Mouse (Mus musculus): ENCODE results near the gene Slco1a5. TPM values are rescaled to one million over a fixed set of nuclear protein-coding genes. Genes with fewer than 3 reads are reported as not detected.

The Slco1a5 gene
- polyA plus RNA-seq, 1 experiment from 2014 or later = 0.06 TPM

GRCm38 (mm10) chr6:142347431-142348385 is 24.9 kb upstream of the Slco1a5 start:
- Histone ChIP-seq H3K36me3 (ENCODE audit: control insufficient read depth, insufficient read depth, low read length) (no peaks in the 10 kb centered on the region), H3K27me3 (replicated peaks; ENCODE audit: control insufficient read depth, insufficient read depth, low read length) (no peaks in the 10 kb centered on the region), H3K4me1 (ENCODE audit: control insufficient read depth, insufficient read depth, low read length) (no peaks in the 10 kb centered on the region), H3K27ac (ENCODE audit: low read length) (no peak overlapping the region), H3K9ac (ENCODE audit: low read depth, low read length) (no peak overlapping the region), H3K9me3 (ENCODE audit: control insufficient read depth, low read length) (no peaks in the 10 kb centered on the region), H3K4me3 (ENCODE audit: low read length) (no peak overlapping the region), H3K4me2 (ENCODE audit: low read depth, low read length) (no peak overlapping the region)
- WGBS = 72% methylated on average over 11 of the region's 11 CpGs
- ATAC-seq = no peak

- WGBS = 40% methylated on average over 12 of the region's 12 CpGs
- H3K27me3 ChIP-seq (replicated peaks; ENCODE audit: control insufficient read depth, insufficient read depth, low read length) = no peaks in the 10 kb centered on the region
- H3K9me3 ChIP-seq (ENCODE audit: control insufficient read depth, low read length) = no peaks in the 10 kb centered on the region
- peak overlapping the region; percentile 80 for H3K4me3 ChIP-seq (ENCODE audit: low read length)
- H3K27ac ChIP-seq (ENCODE audit: low read length) = no peak overlapping the region; the same call in 1 of the 2 replicates
- H3K36me3 ChIP-seq (ENCODE audit: control insufficient read depth, insufficient read depth, low read length) = no peaks in the 10 kb centered on the region
- H3K4me1 ChIP-seq (ENCODE audit: control insufficient read depth, insufficient read depth, low read length) = no peaks in the 10 kb centered on the region
- H3K9ac ChIP-seq (ENCODE audit: low read depth, low read length) = peak overlapping the region; percentile 78
- peak; percentile 52 for ATAC-seq
- H3K4me2 ChIP-seq (ENCODE audit: low read depth, low read length) = peak overlapping the region; percentile 59
These were observed 23.7 kb upstream of the Slco1a5 start for GRCm38 (mm10) chr6:142346181-142347110.

GRCm38 (mm10) chr6:142345440-142346038 is 22.8 kb upstream of the Slco1a5 start, which contains the start of gene Pyroxd1:
Gene Pyroxd1, plus strand, starts transcription at chr6:142345654.
- no peaks in the 10 kb centered on the region for H3K36me3 ChIP-seq (ENCODE audit: control insufficient read depth, insufficient read depth, low read length)
- peak within 1 kb of the TSS; percentile 80 for H3K4me3 ChIP-seq (ENCODE audit: low read length)
- under 1% methylated on average over 48 of the region's 48 CpGs for WGBS
- peak within 1 kb of the TSS; percentile 59 for H3K4me2 ChIP-seq (ENCODE audit: low read depth, low read length)
- ATAC-seq = peak; percentile 98
- no peaks in the 10 kb centered on the region for H3K4me1 ChIP-seq (ENCODE audit: control insufficient read depth, insufficient read depth, low read length)
- H3K9ac ChIP-seq (ENCODE audit: low read depth, low read length) = peak within 1 kb of the TSS; percentile 78
- H3K9me3 ChIP-seq (ENCODE audit: control insufficient read depth, low read length) = no peaks in the 10 kb centered on the region
- H3K27ac ChIP-seq (ENCODE audit: low read length) = peak within 1 kb of the TSS; percentile 84
- H3K27me3 ChIP-seq (replicated peaks; ENCODE audit: control insufficient read depth, insufficient read depth, low read length) = no peaks in the 10 kb centered on the region

GRCm38 (mm10) chr6:142343561-142343960 is 20.8 kb upstream of the Slco1a5 start:
- no peak overlapping the region for H3K4me3 ChIP-seq (ENCODE audit: low read length)
- no peaks in the 10 kb centered on the region for H3K9me3 ChIP-seq (ENCODE audit: control insufficient read depth, low read length)
- H3K27me3 ChIP-seq (replicated peaks; ENCODE audit: control insufficient read depth, insufficient read depth, low read length) = no peaks in the 10 kb centered on the region
- H3K4me1 ChIP-seq (ENCODE audit: control insufficient read depth, insufficient read depth, low read length) = no peaks in the 10 kb centered on the region
- WGBS = 69% methylated on average over 2 of the region's 2 CpGs
- H3K27ac ChIP-seq (ENCODE audit: low read length) = no peak overlapping the region
- no peaks in the 10 kb centered on the region for H3K36me3 ChIP-seq (ENCODE audit: control insufficient read depth, insufficient read depth, low read length)
- no peak for ATAC-seq
- H3K4me2 ChIP-seq (ENCODE audit: low read depth, low read length) = no peak overlapping the region
- H3K9ac ChIP-seq (ENCODE audit: low read depth, low read length) = no peak overlapping the region

GRCm38 (mm10) chr6:142339576-142339975 is 16.8 kb upstream of the Slco1a5 start:
- no peaks in the 10 kb centered on the region for H3K36me3 ChIP-seq (ENCODE audit: control insufficient read depth, insufficient read depth, low read length)
- H3K4me1 ChIP-seq (ENCODE audit: control insufficient read depth, insufficient read depth, low read length) = no peaks in the 10 kb centered on the region
- H3K27ac ChIP-seq (ENCODE audit: low read length) = no peak overlapping the region
- WGBS = 36% methylated on average over 2 of the region's 2 CpGs
- H3K9me3 ChIP-seq (ENCODE audit: control insufficient read depth, low read length) = no peaks in the 10 kb centered on the region
- H3K9ac ChIP-seq (ENCODE audit: low read depth, low read length) = no peak overlapping the region
- H3K4me3 ChIP-seq (ENCODE audit: low read length) = no peak overlapping the region
- ATAC-seq = no peak
- no peak overlapping the region for H3K4me2 ChIP-seq (ENCODE audit: low read depth, low read length)
- H3K27me3 ChIP-seq (replicated peaks; ENCODE audit: control insufficient read depth, insufficient read depth, low read length) = no peaks in the 10 kb centered on the region

GRCm38 (mm10) chr6:142338961-142339360 is 16.2 kb upstream of the Slco1a5 start:
- Histone ChIP-seq H3K36me3 (ENCODE audit: control insufficient read depth, insufficient read depth, low read length) (no peaks in the 10 kb centered on the region), H3K27ac (ENCODE audit: low read length) (no peak overlapping the region), H3K9ac (ENCODE audit: low read depth, low read length) (no peak overlapping the region), H3K9me3 (ENCODE audit: control insufficient read depth, low read length) (no peaks in the 10 kb centered on the region), H3K4me3 (ENCODE audit: low read length) (no peak overlapping the region), H3K4me1 (ENCODE audit: control insufficient read depth, insufficient read depth, low read length) (no peaks in the 10 kb centered on the region), H3K27me3 (replicated peaks; ENCODE audit: control insufficient read depth, insufficient read depth, low read length) (no peaks in the 10 kb centered on the region), H3K4me2 (ENCODE audit: low read depth, low read length) (no peak overlapping the region)
- no peak for ATAC-seq
- WGBS = 72% methylated on average over 2 of the region's 2 CpGs

- no peak overlapping the region for H3K27ac ChIP-seq (ENCODE audit: low read length)
- ATAC-seq = no peak
- H3K4me3 ChIP-seq (ENCODE audit: low read length) = no peak overlapping the region
- no peak overlapping the region for H3K4me2 ChIP-seq (ENCODE audit: low read depth, low read length)
- H3K36me3 ChIP-seq (ENCODE audit: control insufficient read depth, insufficient read depth, low read length) = no peaks in the 10 kb centered on the region
- no peaks in the 10 kb centered on the region for H3K9me3 ChIP-seq (ENCODE audit: control insufficient read depth, low read length)
- H3K4me1 ChIP-seq (ENCODE audit: control insufficient read depth, insufficient read depth, low read length) = no peaks in the 10 kb centered on the region
- no peak overlapping the region for H3K9ac ChIP-seq (ENCODE audit: low read depth, low read length)
- WGBS = 83% methylated on average over 1 of the region's 1 CpGs
- H3K27me3 ChIP-seq (replicated peaks; ENCODE audit: control insufficient read depth, insufficient read depth, low read length) = no peaks in the 10 kb centered on the region
These were observed 6.4 kb upstream of the Slco1a5 start for GRCm38 (mm10) chr6:142329201-142329600.

GRCm38 (mm10) chr6:142326598-142326997 is 3.8 kb upstream of the Slco1a5 start:
- 74% methylated on average over 3 of the region's 3 CpGs for WGBS
- H3K27me3 ChIP-seq (replicated peaks; ENCODE audit: control insufficient read depth, insufficient read depth, low read length) = no peaks in the 10 kb centered on the region
- H3K4me2 ChIP-seq (ENCODE audit: low read depth, low read length) = no peak overlapping the region
- no peaks in the 10 kb centered on the region for H3K4me1 ChIP-seq (ENCODE audit: control insufficient read depth, insufficient read depth, low read length)
- no peak for ATAC-seq
- no peaks in the 10 kb centered on the region for H3K36me3 ChIP-seq (ENCODE audit: control insufficient read depth, insufficient read depth, low read length)
- H3K9ac ChIP-seq (ENCODE audit: low read depth, low read length) = no peak overlapping the region
- H3K27ac ChIP-seq (ENCODE audit: low read length) = no peak overlapping the region
- H3K9me3 ChIP-seq (ENCODE audit: control insufficient read depth, low read length) = no peaks in the 10 kb centered on the region
- no peak overlapping the region for H3K4me3 ChIP-seq (ENCODE audit: low read length)

GRCm38 (mm10) chr6:142317106-142317505 is 5.7 kb downstream of the Slco1a5 start:
- Histone ChIP-seq H3K4me2 (ENCODE audit: low read depth, low read length) (no peak overlapping the region), H3K9me3 (ENCODE audit: control insufficient read depth, low read length) (no peaks in the 10 kb centered on the region), H3K27me3 (replicated peaks; ENCODE audit: control insufficient read depth, insufficient read depth, low read length) (no peaks in the 10 kb centered on the region), H3K4me1 (ENCODE audit: control insufficient read depth, insufficient read depth, low read length) (no peaks in the 10 kb centered on the region), H3K27ac (ENCODE audit: low read length) (no peak overlapping the region), H3K9ac (ENCODE audit: low read depth, low read length) (no peak overlapping the region), H3K4me3 (ENCODE audit: low read length) (no peak overlapping the region), H3K36me3 (ENCODE audit: control insufficient read depth, insufficient read depth, low read length) (no peaks in the 10 kb centered on the region)
- no peak for ATAC-seq

Data from intestine, embryonic 16.5 days (tissue).